Mouse (Mus musculus): ENCODE results near the gene Cenpv.

DNA sequence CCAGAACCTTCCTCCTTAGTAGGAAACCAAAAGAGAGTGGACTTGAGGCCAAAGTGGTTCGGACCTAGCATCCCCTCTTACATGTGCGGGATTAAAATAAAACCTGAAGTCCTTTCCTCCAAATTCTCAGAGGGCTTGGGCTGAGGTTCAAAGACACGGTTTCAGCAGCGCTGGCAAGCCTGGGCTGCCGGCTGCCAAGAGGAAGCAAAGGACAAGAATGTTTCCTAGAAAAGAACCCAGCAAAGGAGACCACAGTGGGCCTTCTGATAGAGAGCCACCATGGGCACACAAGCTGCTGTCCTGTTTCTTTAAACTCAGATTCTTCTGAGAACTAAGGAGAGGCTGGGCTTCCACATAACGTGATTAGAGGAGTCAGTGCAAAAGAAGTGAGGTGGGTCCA lies 60.1 kb downstream of the Cenpv start:
- TF ChIP-seq MAX (IDR thresholded peaks at IDR 0.05; ENCODE audit: low read length) (no peak), ZNF384 (IDR thresholded peaks at IDR 0.05; ENCODE audit: low read depth, low read length) (no peak), POLR2A (IDR thresholded peaks at IDR 0.05; ENCODE audit: low read depth, low read length) (no peak), CTCF (conservative IDR thresholded peaks at IDR 0.05 in 1 of 2, IDR thresholded peaks at IDR 0.05 in 1 of 2; ENCODE audit: low read depth in 2 of 2, low read length in 2 of 2) (no peak), E2F4 (IDR thresholded peaks at IDR 0.05; ENCODE audit: insufficient replicate concordance, low read depth, low read length) (no peak), ZC3H11A (IDR thresholded peaks at IDR 0.05; ENCODE audit: low read depth, low read length) (no peak), EP300 (IDR thresholded peaks at IDR 0.05; ENCODE audit: low read length) (no peak), KAT2A (IDR thresholded peaks at IDR 0.05; ENCODE audit: insufficient replicate concordance, low read length) (no peak), MAZ (IDR thresholded peaks at IDR 0.05; ENCODE audit: low read depth, low read length) (no peak), NELFE (IDR thresholded peaks at IDR 0.05; ENCODE audit: low read depth, low read length) (no peak), RAD21 (IDR thresholded peaks at IDR 0.05; ENCODE audit: low read depth, low read length) (no peak)

Measured in CH12.LX (cell line).